Mouse (Mus musculus): ENCODE measurements around the gene Mettl24. TPM values are rescaled to one million over a fixed set of nuclear protein-coding genes. Genes with fewer than 3 reads are reported as not detected.

Gene Mettl24
- total RNA-seq, 2 experiments from 2014 or later: 0.31 to 0.86 TPM

DNA sequence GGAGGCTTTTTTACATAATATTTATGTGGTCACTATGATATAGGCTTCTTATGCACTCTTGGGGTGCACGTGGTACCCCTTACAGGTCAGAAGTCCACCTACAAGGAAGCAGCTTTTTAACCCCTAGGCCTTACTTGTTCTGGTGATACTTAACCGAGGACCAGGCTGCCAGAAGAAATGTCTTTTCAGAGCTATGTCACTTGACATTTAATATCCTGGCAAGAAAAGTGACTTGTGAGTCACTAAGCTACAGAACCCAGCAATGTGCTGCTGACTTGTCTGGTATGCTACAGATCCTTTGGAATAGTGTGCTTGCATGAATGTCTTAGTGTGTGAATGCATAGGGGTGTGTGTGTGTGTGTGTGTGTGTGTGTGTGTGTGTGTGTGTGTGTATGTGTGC is 4.3 kb downstream of the Mettl24 start:
- intact Hi-C loops (cut with DNase I): loop anchor here (10.0 kb wide), 1 partner anchor 197 kb away; the partner anchor contains the start of genes Cdc40 and Wasf1
- H3K4me3 ChIP-seq: no peak overlapping the region

DNA sequence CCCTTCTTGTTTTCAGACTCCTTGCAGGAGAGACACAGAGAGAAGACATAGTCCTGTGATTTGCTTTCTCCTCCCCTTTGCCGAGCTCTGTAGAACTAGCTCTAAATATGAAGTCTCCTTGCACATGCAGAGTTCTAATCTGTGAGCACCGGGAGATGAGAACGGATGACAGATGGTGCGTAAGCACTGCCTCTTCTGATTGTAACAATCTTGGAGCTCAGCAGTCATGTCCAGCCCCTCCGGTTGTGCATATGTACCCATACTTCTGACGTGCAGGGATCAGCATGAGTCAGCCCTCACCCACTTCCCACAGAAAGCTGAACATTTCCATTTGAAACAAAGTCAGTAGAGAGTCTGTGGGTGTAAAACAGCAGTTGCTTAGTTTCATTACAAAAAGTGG is 5.2 kb downstream of the Mettl24 start:
- no peak overlapping the region for H3K27ac ChIP-seq
- no peak for DNase-seq
- TF ChIP-seq CTCF (IDR thresholded peaks at IDR 0.05): no peak
- no peak overlapping the region for H3K4me3 ChIP-seq
- intact Hi-C loops (cut with DNase I): loop anchor here (10.0 kb wide), 1 partner anchor 197 kb away; the partner anchor contains the start of genes Cdc40 and Wasf1

More for the DNA sequence above, 4.3 kb downstream of the Mettl24 start:
- TF ChIP-seq CTCF (IDR thresholded peaks at IDR 0.05): no peak
- DNase-seq: no peak
- H3K27ac ChIP-seq: no peak overlapping the region

DNA sequence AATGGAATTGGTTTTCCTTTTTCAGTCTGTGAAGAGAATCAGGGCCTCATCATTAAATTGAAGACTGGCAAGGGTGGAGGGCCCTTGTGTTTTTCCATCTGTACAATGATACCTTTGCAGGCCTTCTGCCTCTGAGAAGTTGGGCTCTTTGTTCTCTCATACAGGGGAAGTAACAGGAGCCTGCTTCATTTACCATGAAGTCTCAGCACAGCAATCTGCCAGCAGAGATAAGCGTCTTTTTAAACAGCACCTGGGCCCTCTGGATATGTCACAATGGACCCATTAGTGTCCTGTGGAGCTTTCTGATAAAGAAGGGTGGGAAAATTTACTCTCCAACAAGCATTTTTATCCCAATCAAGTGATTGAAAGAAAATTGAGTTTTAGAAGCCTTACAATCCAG is 5.8 kb downstream of the Mettl24 start:
- intact Hi-C loops (cut with DNase I): loop anchor here (10.0 kb wide), 1 partner anchor 196 kb away; the partner anchor contains the start of genes Cdc40 and Wasf1
- no peak for TF ChIP-seq CTCF (IDR thresholded peaks at IDR 0.05)
- Histone ChIP-seq H3K27ac (no peak overlapping the region), H3K4me3 (no peak overlapping the region)
- no peak for DNase-seq

- intact Hi-C loops (cut with DNase I): no loop called here
- Histone ChIP-seq H3K27ac (no peak overlapping the region), H3K4me3 (no peak overlapping the region)
- no peak for DNase-seq
- TF ChIP-seq CTCF (IDR thresholded peaks at IDR 0.05): no peak
Measured at GRCm38 (mm10) chr10:40698652-40699051, 15.6 kb downstream of the Mettl24 start.

GRCm38 (mm10) chr10:40711127-40711526 is 28.0 kb downstream of the Mettl24 start:
- intact Hi-C loops (cut with DNase I): no loop called here
- Histone ChIP-seq H3K27ac (peak overlapping the region; percentile 29), H3K4me3 (no peak overlapping the region)
- DNase-seq: no peak
- TF ChIP-seq CTCF (IDR thresholded peaks at IDR 0.05): no peak

DNA sequence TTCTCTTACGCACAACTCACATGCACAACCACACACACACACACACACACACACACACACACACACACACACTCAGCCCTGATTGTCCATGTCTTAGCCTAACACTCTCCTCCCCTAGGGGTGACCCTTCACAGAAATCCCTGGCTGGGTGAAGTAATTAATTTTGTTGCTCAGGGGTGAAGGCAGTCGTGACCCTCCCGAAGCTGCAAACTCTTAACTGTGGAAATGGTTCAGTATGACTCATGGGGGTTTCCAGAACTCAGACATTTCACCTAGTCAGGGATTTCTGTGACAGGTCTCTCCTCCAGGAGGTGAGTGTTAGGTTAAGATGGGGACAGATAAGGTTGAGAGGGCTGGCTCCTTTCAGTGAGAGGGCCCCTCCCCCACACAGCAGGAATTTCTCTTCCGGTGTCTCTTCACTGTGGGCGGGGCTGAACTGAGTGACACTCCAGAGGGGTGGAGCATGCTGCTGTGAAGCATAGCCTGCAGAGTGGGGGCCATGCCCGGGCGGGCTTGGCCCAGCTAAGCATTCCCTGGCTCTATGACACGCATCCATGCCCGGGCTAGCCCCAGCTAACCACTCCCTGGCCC is 30.0 kb downstream of the Mettl24 start:
- no peak overlapping the region for H3K27ac ChIP-seq
- H3K4me3 ChIP-seq: no peak overlapping the region
- no peak for TF ChIP-seq CTCF (IDR thresholded peaks at IDR 0.05)
- intact Hi-C loops (cut with DNase I): no loop called here
- DNase-seq: no peak

- Histone ChIP-seq H3K27ac (no peak overlapping the region), H3K4me3 (no peak overlapping the region)
- no peak for DNase-seq
- intact Hi-C loops (cut with DNase I): no loop called here
- TF ChIP-seq CTCF (IDR thresholded peaks at IDR 0.05): no peak
Measured at GRCm38 (mm10) chr10:40713829-40714228, 30.7 kb downstream of the Mettl24 start.

DNA sequence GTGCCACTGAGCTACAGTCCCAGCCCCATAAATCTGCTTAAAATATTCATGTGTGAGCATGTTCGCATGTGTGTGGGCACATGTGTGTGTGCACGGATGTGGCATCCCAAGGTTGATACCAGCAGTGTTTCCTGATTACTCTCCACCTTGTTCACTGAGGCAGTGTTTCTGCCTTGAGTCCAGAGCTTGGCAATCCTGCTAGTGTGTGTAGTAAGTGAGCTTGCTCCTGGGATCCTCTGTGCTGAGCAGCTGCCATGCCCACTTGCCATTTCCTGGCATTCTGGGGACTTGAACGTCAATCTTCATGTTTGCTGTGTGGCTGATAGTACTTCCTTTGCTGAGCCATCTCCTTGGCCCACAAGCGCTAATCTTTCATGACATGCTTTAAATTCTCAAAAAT is 32.1 kb downstream of the Mettl24 start:
- TF ChIP-seq CTCF (IDR thresholded peaks at IDR 0.05): no peak
- no peak overlapping the region for H3K4me3 ChIP-seq
- no peak for DNase-seq
- H3K27ac ChIP-seq: no peak overlapping the region
- intact Hi-C loops (cut with DNase I): no loop called here

DNA sequence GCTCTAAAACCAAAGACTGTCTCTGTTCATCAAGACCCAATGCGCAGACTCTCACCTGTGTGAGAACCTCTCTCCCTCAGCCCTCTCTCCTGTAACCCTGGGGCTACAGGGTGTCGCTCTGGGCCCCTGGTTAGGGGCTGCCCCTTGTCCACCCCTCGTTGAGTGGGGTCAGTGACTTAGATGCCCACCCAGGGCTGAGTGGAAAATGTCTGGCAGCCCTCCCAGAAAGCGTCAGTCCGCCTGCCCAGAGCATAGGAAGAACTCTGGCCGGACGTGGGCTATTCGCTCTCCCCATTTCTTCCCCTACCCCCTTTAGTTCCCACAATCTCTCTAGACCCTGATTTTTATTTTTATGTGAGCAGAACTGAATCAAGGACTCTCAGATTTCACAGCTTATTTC is 33.2 kb downstream of the Mettl24 start:
- intact Hi-C loops (cut with DNase I): no loop called here
- no peak for TF ChIP-seq CTCF (IDR thresholded peaks at IDR 0.05)
- Histone ChIP-seq H3K4me3 (no peak overlapping the region), H3K27ac (no peak overlapping the region)
- DNase-seq: no peak

- no peak overlapping the region for H3K27ac ChIP-seq
- H3K4me3 ChIP-seq: no peak overlapping the region
- no peak for DNase-seq
- intact Hi-C loops (cut with DNase I): no loop called here
- no peak for TF ChIP-seq CTCF (IDR thresholded peaks at IDR 0.05)
Measured at GRCm38 (mm10) chr10:40716713-40717112, 33.6 kb downstream of the Mettl24 start.

GRCm38 (mm10) chr10:40718362-40718761 is 35.3 kb downstream of the Mettl24 start:
- no peak overlapping the region for H3K27ac ChIP-seq
- no peak overlapping the region for H3K4me3 ChIP-seq
- TF ChIP-seq CTCF (IDR thresholded peaks at IDR 0.05): no peak
- no peak for DNase-seq
- intact Hi-C loops (cut with DNase I): no loop called here

GRCm38 (mm10) chr10:40719062-40719461 is 36.0 kb downstream of the Mettl24 start:
- H3K4me3 ChIP-seq: no peak overlapping the region
- intact Hi-C loops (cut with DNase I): no loop called here
- H3K27ac ChIP-seq: no peak overlapping the region
- no peak for DNase-seq
- no peak for TF ChIP-seq CTCF (IDR thresholded peaks at IDR 0.05)

- no peak for DNase-seq
- Histone ChIP-seq H3K27ac (no peak overlapping the region), H3K4me3 (no peak overlapping the region)
- intact Hi-C loops (cut with DNase I): no loop called here
- no peak for TF ChIP-seq CTCF (IDR thresholded peaks at IDR 0.05)
Measured at GRCm38 (mm10) chr10:40720883-40721282, 37.8 kb downstream of the Mettl24 start.

GRCm38 (mm10) chr10:40724342-40724741 is 41.3 kb downstream of the Mettl24 start:
- no peak for TF ChIP-seq CTCF (IDR thresholded peaks at IDR 0.05)
- no peak overlapping the region for H3K4me3 ChIP-seq
- no peak for DNase-seq
- H3K27ac ChIP-seq: no peak overlapping the region
- intact Hi-C loops (cut with DNase I): no loop called here
